Mouse (Mus musculus): ENCODE measurements around the gene Pdf.

- TF ChIP-seq CTCF (IDR thresholded peaks at IDR 0.05; ENCODE audit: low read depth, low read length) (no peak), POLR2A (IDR thresholded peaks at IDR 0.05; ENCODE audit: extremely low read depth, insufficient read depth, low read length) (no peak)
Observed at GRCm38 (mm10) chr8:107056973-107057369, 8.6 kb upstream of the Pdf start.

Measured in liver, adult 2 months (tissue).